In genomic region chr1:151517571-151518250, GRCm38 (mm10) we compare ENCODE assay signal across 21 mouse cellular contexts. TPM values are rescaled to one million over a fixed set of nuclear protein-coding genes. Genes with fewer than 3 reads are reported as not detected.
DNase-seq lines count a peak whose midpoint lies in the region; ATAC-seq and TF ChIP-seq lines count a peak whose summit lies in the region.
"Had no signal": no experiment of that assay in that cellular context is flagged by ENCODE, and none has a peak within 500 bp of the region (broad histone marks: within the 10 kb centered on the region; RNA-seq: fewer than 3 reads in every experiment).

No protein-coding gene starts in this region.

- no peak for TF ChIP-seq CTCF in liver, postnatal 0 days (IDR thresholded peaks at IDR 0.05; ENCODE audit: low read depth)

- H3K27ac ChIP-seq in liver, postnatal 0 days (ENCODE audit: low read depth): no peak overlapping the region
- no peak overlapping the region; the same call in 1 of the 2 replicates for H3K27ac ChIP-seq in ES-E14 (ENCODE audit: insufficient read depth, low read depth, low read length, poor library complexity, severe bottlenecking)
- H3K27ac ChIP-seq: embryonic facial prominence, embryonic 13.5 days; embryonic facial prominence, embryonic 15.5 days; forebrain, embryonic 10.5 days; forebrain, embryonic 12.5 days had no signal

- H3K4me2 ChIP-seq in liver, postnatal 0 days (ENCODE audit: low read depth, low read length): no peak overlapping the region
- H3K4me2 ChIP-seq: embryonic facial prominence, embryonic 13.5 days; embryonic facial prominence, embryonic 15.5 days; forebrain, embryonic 12.5 days had no signal

- in situ Hi-C loops in ES-E14 (cut with MboI; ENCODE audit: low sequenced_read_pairs in 2 of 2, unreplicated experiment in 2 of 2): no loop called here

- H3K36me3 ChIP-seq in liver, postnatal 0 days (replicated peaks; ENCODE audit: insufficient read depth, low read length): no peaks in the 10 kb centered on the region
- no peaks in the 10 kb centered on the region for H3K36me3 ChIP-seq in ES-E14 (ENCODE audit: control insufficient read depth, insufficient read depth, low read length, poor library complexity, severe bottlenecking)
- H3K36me3 ChIP-seq: embryonic facial prominence, embryonic 13.5 days; embryonic facial prominence, embryonic 15.5 days; forebrain, embryonic 10.5 days; forebrain, embryonic 12.5 days had no signal

- H3K4me3 ChIP-seq in liver, postnatal 0 days (ENCODE audit: low read depth, low read length): no peak overlapping the region
- no peak overlapping the region for H3K4me3 ChIP-seq in ES-E14 (ENCODE audit: insufficient read depth in 1 of 2, low read depth in 1 of 2, low read length in 2 of 2, poor library complexity in 1 of 2, severe bottlenecking in 1 of 2)
- H3K4me3 ChIP-seq: embryonic facial prominence, embryonic 13.5 days; embryonic facial prominence, embryonic 15.5 days; erythroblast, embryonic 14.5 days; forebrain, embryonic 10.5 days; forebrain, embryonic 12.5 days had no signal

- no peak for TF ChIP-seq EP300 in liver, postnatal 0 days (IDR thresholded peaks at IDR 0.05; ENCODE audit: low read depth)

- no peak for ATAC-seq in liver, postnatal 0 days
- ATAC-seq: forebrain, embryonic 14.5 days; forebrain, embryonic 16.5 days had no signal

- 77% methylated on average over 15 of the region's 15 CpGs for WGBS in liver, postnatal 0 days (ENCODE audit: insufficient replicate concordance)

- H3K4me1 ChIP-seq in liver, postnatal 0 days (ENCODE audit: insufficient read depth): no peaks in the 10 kb centered on the region
- peaks cover 0 to 16% of the 10 kb centered on the region in 2 experiments; a peak in 3 of 4 replicates for H3K4me1 ChIP-seq in ES-E14 (ENCODE audit: control insufficient read depth in 2 of 2, insufficient read depth in 2 of 2, low read length in 2 of 2, poor library complexity in 1 of 2)
- H3K4me1 ChIP-seq: embryonic facial prominence, embryonic 13.5 days; embryonic facial prominence, embryonic 15.5 days; forebrain, embryonic 10.5 days; forebrain, embryonic 12.5 days had no signal

- H3K9me3 ChIP-seq in liver, postnatal 0 days (ENCODE audit: low read length): no peaks in the 10 kb centered on the region
- no peaks in the 10 kb centered on the region for H3K9me3 ChIP-seq in ES-E14 (ENCODE audit: control insufficient read depth, insufficient read depth, low read depth, low read length)
- H3K9me3 ChIP-seq: embryonic facial prominence, embryonic 15.5 days; forebrain, embryonic 12.5 days had no signal

- no peak overlapping the region for H3K9ac ChIP-seq in liver, postnatal 0 days (replicated peaks)
- H3K9ac ChIP-seq in ES-E14 (ENCODE audit: insufficient read depth, low read depth, low read length, poor library complexity, severe bottlenecking): no peak overlapping the region
- H3K9ac ChIP-seq: embryonic facial prominence, embryonic 13.5 days; embryonic facial prominence, embryonic 15.5 days; forebrain, embryonic 12.5 days had no signal

- peak; percentile 7 for DNase-seq in liver, postnatal 0 days
- DNase-seq in liver: no peak
- peak; percentile 64 for DNase-seq in ES-CJ7 (ENCODE audit: low read depth, low spot score)
- DNase-seq in ES-E14 (ENCODE audit: low read depth, low spot score): peak; percentile 48
- peak; percentile 70 for DNase-seq in ZHBTc4 (ENCODE audit: low read depth, low spot score)
- DNase-seq in urinary bladder, postnatal 4 days (ENCODE audit: low spot score in 2 of 2): no peak
- no peak for DNase-seq in layer of hippocampus, adult 18-20 months (ENCODE audit: low spot score in 2 of 2)
- DNase-seq: adrenal gland, postnatal 25 days; cerebellum, adult 11 months; cerebellum, adult 18-20 months; cerebellum, adult 8-10 months; cerebellum, adult 9-11 months; cerebellum, postnatal 36 days; embryo, embryonic 11 days had no signal

- H3K27me3 ChIP-seq in liver, postnatal 0 days (ENCODE audit: insufficient read depth, low read length): no peaks in the 10 kb centered on the region
- H3K27me3 ChIP-seq: embryonic facial prominence, embryonic 13.5 days; embryonic facial prominence, embryonic 15.5 days; forebrain, embryonic 12.5 days had no signal

TF ChIP-seq in ES-E14, 5 proteins besides CTCF, POLR2A, EP300 and RAD21:
- no peak for TF ChIP-seq CHD2 (IDR thresholded peaks at IDR 0.05; ENCODE audit: low read depth, low read length)
- no peak for TF ChIP-seq HCFC1 (IDR thresholded peaks at IDR 0.05; ENCODE audit: borderline replicate concordance, insufficient read depth, low read length)
- no peak for TF ChIP-seq MAFK (IDR thresholded peaks at IDR 0.05; ENCODE audit: insufficient read depth, low read depth, low read length)
- TF ChIP-seq ZNF384 (IDR thresholded peaks at IDR 0.05; ENCODE audit: low read depth, low read length): no peak
- TF ChIP-seq ZC3H11A (IDR thresholded peaks at IDR 0.05; ENCODE audit: borderline replicate concordance, low read depth, low read length): no peak

RNA-seq across cellular contexts. Expression of gene Rnf2, which starts 17.0 kb away (rescaled TPM):
- 18.8 and 19.4 TPM in 2 replicates for polyA plus RNA-seq in liver, postnatal 0 days (2015; fragmentation: Nextera tagmentation; extraction: Ambion mirVana)
- total RNA-seq in ES-E14 (2012; rRNA removed): 54.1 and 58.9 TPM in 2 replicates
- 10 to 100 TPM; 42.6 to 47.0 TPM for total RNA-seq in layer of hippocampus, adult 18-20 months (2021)

RNA-seq across cellular contexts. Expression of gene Fam129a, which starts 53.3 kb away (rescaled TPM):
- 8.3 and 11.5 TPM in 2 replicates for polyA plus RNA-seq in liver, postnatal 0 days (2015; fragmentation: Nextera tagmentation; extraction: Ambion mirVana)
- total RNA-seq in ES-E14 (2012; rRNA removed): 7.5 and 12.1 TPM in 2 replicates
- total RNA-seq in layer of hippocampus, adult 18-20 months (2021): 1 to 10 TPM; 1.8 to 2.0 TPM

Comparison
In these comparisons a context has a peak if more than half of its experiments do, and no peak if none do; other contexts are left out.
1. DNase-seq: peak in liver, postnatal 0 days (single experiment), ES-CJ7 (single experiment), ES-E14 (single experiment) and ZHBTc4 (single experiment); none in liver (single experiment), urinary bladder, postnatal 4 days (0 of 2) and layer of hippocampus, adult 18-20 months (0 of 2).